ENCODE assay signal across 11 mouse cellular contexts in genomic region chr1:43141555-43141961, GRCm38 (mm10). TPM values are rescaled to one million over a fixed set of nuclear protein-coding genes. Genes with fewer than 3 reads are reported as not detected.
DNase-seq lines count a peak whose midpoint lies in the region; ATAC-seq lines count a peak whose summit lies in the region.
"Had no signal": no experiment of that assay in that cellular context is flagged by ENCODE, and none has a peak within 500 bp of the region (broad histone marks: within the 10 kb centered on the region; RNA-seq: fewer than 3 reads in every experiment).

No protein-coding gene starts in this region.

- no peak for ATAC-seq in cerebellum, adult (ENCODE audit: insufficient number of reproducible peaks, low FRiP score, low TSS enrichment)
- ATAC-seq in erythroblast, adult 5-6 weeks (replicated peaks; ENCODE audit: low FRiP score, poor library complexity, severe bottlenecking) = no peak

- peak; percentile 28 for DNase-seq in cerebellum, adult 11-12 months
- peak; percentile 51 for DNase-seq in kidney, postnatal 10 days
- DNase-seq in kidney, postnatal 14 days = no peak
- DNase-seq in 3T3-L1 (ENCODE audit: low read depth, low spot score) = peak; percentile 61
- DNase-seq in cerebellum, adult 8-10 months = peak; percentile 6
- no peak for DNase-seq in thymus, postnatal 25 days
- DNase-seq: embryo, embryonic 11 days; right cerebral cortex, postnatal 25 days; thymus, adult 2 months had no signal

RNA-seq across cellular contexts. Expression of gene AI597479, which starts 43.0 kb away (rescaled TPM):
- 2.5 and 6.5 TPM in 2 replicates for total RNA-seq in erythroblast, adult 5-6 weeks (2015; ENCODE audit: low replicate concordance)
- 3.5 and 5.0 TPM in 2 replicates for total RNA-seq in erythroblast, adult 5-6 weeks (2017; ENCODE audit: low replicate concordance)

RNA-seq across cellular contexts. Expression of gene Tgfbrap1, which starts 43.1 kb away (rescaled TPM):
- total RNA-seq in erythroblast, adult 5-6 weeks (2015; ENCODE audit: low replicate concordance) = 6.9 and 8.5 TPM in 2 replicates
- 3.5 and 5.4 TPM in 2 replicates for total RNA-seq in erythroblast, adult 5-6 weeks (2017; ENCODE audit: low replicate concordance)

RNA-seq across cellular contexts. Expression of gene Fhl2, which starts 55.2 kb away (rescaled TPM):
- total RNA-seq in erythroblast, adult 5-6 weeks (2015; ENCODE audit: low replicate concordance) = not detected in 2 replicates
- 1.0 TPM in 1 of 2 replicates, not detected in the other for total RNA-seq in erythroblast, adult 5-6 weeks (2017; ENCODE audit: low replicate concordance)

Comparison
In these comparisons a context has a peak if more than half of its experiments do, and no peak if none do; other contexts are left out.
1. DNase-seq: peak in cerebellum, adult 11-12 months (single experiment), kidney, postnatal 10 days (single experiment), 3T3-L1 (single experiment) and cerebellum, adult 8-10 months (single experiment); none in kidney, postnatal 14 days (single experiment) and thymus, postnatal 25 days (single experiment).